Mouse (Mus musculus) ovary, postnatal 14 days (tissue): ENCODE measurements at regions not wholly inside any gene's neighbourhood (a gene's known extent, or its start where the extent isn't known, plus 50 kb on each side); places are given as distances from the start of the nearest gene placed in this dataset.
"Not testable (repeated sequence)": the region's sequence is repeated elsewhere in the genome, so short reads cannot be mapped to it uniquely, and the experiment has no call there.

ENCODE experiments used
- DNase-seq: peaks from one replicate; pipeline ENCODE4 v3.0.0; 2022; ENCODE audit warnings: low spot score

GRCm38 (mm10) chr4:61998366-61998765, 55.6 kb downstream of the Mup20 start:
- DNase-seq = peak; percentile 9

- DNase-seq = not testable (repeated sequence)
Observed at GRCm38 (mm10) chr4:61989941-61990340, 64.0 kb downstream of the Mup20 start.

GRCm38 (mm10) chr4:61976159-61976558, 77.8 kb downstream of the Mup20 start:
- DNase-seq = no peak

- peak; percentile 1 for DNase-seq
Observed at GRCm38 (mm10) chr4:61973236-61973635, 80.7 kb downstream of the Mup20 start.

GRCm38 (mm10) chr4:61969691-61970090, 84.3 kb downstream of the Mup20 start:
- no peak for DNase-seq

DNA sequence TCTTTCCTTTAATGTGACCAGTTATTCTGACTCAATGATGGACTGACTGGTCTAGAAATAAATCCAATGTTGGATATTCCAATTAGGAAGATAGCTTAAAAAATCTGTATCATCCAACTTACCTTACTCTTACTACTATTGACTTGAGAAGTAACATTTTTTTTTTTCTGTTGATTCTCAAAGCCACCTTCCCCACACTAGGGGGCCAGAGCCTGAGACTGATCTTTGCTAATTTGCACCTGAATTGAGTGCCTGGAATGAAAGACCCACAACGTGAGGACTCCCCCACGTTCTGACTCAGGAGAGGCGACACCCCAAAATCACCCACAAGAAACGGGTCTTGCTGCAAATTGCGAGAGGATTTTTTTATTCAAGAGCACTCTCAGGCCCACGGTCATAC, 86.3 kb downstream of the Mup20 start:
- DNase-seq = not testable (repeated sequence)

DNA sequence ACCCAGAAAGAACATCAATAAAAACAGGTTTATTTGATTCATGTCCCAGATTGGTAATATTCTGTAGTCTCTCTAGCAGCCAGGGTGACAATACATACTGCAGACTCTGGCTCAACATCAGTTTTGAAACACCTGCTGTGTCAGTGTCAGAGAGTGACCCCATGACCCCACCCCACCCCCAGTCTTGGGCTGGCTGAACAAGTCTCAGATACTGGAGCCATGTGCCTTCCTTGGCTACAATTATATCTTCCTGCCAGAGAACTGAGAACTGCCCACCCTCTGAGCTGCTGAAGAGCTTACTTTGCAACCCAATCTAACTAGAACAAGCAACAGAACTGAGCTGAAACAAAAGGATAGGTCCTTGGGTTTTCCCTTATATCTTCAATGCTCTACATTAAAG, 91.6 kb downstream of the Mup20 start:
- no peak for DNase-seq
